Mouse (Mus musculus) hematopoietic stem cell, adult 5-6 weeks (primary cell): ENCODE measurements around the gene Acot5. TPM values are rescaled to one million over a fixed set of nuclear protein-coding genes. Genes with fewer than 3 reads are reported as not detected.
"Not testable (repeated sequence)": the region's sequence is repeated elsewhere in the genome, so short reads cannot be mapped to it uniquely, and the experiment has no call there.

Experiments used
- ATAC-seq, 2 experiments: fragments of 125-278 bp in 1 of 2; replicated peaks in 1 of 2; 2 replicates each; pipeline ENCODE4 v1.8.0; 2016 to 2017; ENCODE audit warnings: inconsistent platforms in 2 of 2, mild to moderate bottlenecking in 2 of 2, moderate number of reproducible peaks in 2 of 2, low read depth in 1 of 2, moderate TSS enrichment in 1 of 2; ENCODE audit not compliant: low FRiP score in 2 of 2, poor library complexity in 2 of 2, severe bottlenecking in 2 of 2, insufficient read depth in 1 of 2, low TSS enrichment in 1 of 2
- total RNA-seq: library from RNA; stranded (forward); fragments of 172-1452, 232-1000 nt; gene quantifications from 2 replicates; pipeline ENCODE4 v1.2.3, GENCODE M21; 2017

Gene Acot5
- not detected in 2 replicates for total RNA-seq

DNA sequence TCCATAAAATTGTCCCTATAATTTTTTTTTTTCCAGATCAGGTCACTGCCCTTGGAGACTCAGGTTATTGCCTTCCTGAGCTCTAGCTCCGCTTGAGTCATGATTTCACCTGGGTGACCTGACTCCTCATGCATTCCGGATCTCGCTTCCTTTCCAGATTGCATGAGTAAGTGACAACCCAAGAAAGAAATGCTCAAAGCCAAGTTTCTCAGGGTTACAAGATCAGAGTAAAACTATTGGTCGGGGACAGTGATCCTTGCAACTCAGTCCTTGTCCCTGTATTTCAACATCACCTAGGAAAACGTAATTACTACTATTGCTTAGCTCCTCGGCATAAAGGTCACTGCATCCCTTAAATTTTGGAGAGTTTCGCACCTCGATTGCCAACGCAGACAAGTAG, at the start of gene Acot5:
Acot5 (plus strand) TSS at position 340 of the 400 bp plus-strand sequence.
- ATAC-seq, result no peak

DNA sequence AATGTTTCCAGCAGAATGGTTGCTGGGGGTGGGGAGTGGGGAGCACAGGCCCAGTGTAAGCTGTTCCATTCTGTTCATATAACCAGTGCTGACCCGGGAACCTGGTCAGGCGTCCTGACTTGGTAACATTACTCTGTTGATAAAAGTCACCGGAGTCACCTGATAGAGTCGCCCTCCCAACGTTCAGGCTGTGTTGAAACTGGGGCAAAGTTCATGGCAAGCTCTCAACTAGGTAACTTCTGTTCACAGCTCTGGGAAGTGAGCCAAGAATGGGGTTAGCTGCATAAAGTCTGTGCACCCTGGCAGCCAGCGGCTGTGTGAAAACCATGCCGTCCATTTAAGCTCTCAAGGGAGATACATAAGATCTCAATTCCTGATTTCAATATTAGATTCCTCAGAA, 48.6 kb upstream of the Acot5 start:
- peak; percentile 91 to 93 for ATAC-seq

DNA sequence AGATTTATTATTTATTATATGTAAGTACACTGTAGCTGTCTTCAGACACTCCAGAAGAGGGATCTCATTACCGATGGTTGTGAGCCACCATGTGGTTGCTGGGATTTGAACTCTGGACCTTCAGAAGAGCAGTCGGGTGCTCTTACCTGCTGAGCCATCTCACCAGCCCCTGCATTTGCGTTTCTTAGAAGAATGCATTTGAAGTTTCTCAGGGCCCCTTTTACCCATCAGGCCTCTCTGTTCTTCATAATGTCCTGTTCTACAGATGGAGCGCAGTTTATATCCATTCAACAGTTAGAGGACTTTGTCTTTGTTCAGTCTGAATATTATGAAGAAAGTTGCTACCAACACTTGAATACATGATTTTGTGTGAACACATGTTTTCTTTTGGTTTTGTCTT, 46.9 kb upstream of the Acot5 start:
- not testable (repeated sequence) for ATAC-seq

DNA sequence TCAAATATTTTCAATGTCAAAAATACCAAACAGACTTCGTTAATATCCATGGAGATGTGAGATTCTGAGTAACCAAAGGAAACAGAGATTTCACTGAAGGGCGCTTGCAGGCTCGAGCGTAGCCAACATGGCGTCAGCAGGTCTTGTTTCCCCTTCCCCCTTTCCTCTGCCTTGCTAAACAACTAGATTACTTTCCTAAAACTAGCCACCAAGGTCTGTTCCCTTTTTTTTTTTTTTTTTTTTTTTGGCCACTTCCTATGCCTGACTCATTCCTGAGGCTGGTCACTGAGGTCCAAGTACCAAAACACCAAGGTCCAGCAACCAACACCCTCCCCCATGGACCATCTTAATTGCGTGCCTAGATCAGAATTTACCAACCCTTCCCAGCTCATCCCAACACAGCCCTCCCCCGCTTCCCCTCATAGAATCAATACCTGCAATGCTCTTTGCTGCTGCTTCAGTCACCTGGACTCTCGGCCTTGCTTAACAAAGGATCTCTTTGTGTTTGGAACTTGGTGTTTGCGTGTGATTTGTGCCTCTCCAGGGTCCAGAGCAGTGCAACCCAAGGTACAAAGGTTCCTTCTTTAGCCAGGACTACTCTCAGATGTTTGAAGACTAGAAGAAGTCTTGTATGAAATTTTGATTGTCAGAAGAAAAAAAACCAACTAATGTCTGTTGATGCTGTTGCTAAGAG, 45.9 kb upstream of the Acot5 start:
- ATAC-seq, result peak in 1 of 2 experiments; percentile 22; a peak in 1 of 4 replicates

DNA sequence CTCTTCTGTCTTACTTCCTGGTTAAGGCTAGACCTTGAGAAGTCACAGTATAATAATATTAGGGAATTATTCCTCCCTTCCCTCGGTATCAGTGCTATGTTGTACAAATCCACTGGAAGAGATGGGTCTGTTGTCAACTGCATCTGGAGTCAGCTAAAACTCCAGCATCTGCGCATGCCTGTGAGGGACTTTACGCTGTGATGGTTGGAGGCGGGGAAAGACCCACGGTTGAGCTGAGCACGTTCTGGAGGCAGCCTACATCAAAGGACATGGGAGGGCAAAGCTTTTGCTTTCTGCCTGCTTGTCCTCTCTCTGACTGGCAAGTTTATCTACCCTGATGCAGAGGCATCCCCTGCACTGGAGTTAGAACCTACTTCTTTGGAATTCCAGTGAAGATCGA, 43.2 kb upstream of the Acot5 start:
- ATAC-seq, result no peak

DNA sequence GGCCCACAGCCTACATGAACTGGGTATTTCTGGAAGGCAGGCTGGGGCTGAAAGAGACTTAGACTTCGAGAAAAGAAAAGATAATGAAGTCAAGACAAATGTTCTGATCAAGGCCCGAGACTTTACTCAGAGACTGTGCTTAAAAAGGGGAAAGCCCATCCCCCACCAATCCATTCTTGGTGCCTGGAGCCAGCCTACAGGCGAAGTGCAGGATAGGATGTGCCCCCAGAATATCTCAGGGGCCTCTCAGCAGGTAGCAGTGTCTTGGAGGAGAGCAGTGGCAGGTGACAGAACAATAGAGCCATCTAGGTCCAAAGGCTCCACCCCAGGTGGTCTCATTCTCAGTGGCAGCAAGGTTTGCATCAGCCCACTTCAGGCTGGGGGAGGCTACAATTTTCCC, 40.8 kb upstream of the Acot5 start:
- not testable (repeated sequence) for ATAC-seq

DNA sequence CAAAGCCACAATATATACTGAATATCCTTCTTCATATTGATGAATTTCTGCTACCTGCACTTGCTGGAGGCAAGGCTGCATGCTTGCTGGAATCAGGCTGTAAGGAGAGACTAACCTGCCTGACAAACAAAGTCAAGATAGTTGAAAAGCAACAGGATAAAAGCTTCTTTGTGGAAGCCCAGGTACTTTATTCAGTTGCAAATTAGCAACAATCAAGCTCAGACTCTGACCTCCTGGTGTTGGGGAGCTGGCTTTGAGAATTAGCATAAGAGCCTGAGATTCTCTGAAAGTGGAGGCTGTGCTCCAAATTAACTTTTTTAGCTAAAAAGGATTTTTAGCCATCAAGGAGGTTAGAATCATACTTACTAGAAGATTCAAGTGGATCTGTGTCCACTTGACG, 40.1 kb upstream of the Acot5 start:
- not testable (repeated sequence) for ATAC-seq

DNA sequence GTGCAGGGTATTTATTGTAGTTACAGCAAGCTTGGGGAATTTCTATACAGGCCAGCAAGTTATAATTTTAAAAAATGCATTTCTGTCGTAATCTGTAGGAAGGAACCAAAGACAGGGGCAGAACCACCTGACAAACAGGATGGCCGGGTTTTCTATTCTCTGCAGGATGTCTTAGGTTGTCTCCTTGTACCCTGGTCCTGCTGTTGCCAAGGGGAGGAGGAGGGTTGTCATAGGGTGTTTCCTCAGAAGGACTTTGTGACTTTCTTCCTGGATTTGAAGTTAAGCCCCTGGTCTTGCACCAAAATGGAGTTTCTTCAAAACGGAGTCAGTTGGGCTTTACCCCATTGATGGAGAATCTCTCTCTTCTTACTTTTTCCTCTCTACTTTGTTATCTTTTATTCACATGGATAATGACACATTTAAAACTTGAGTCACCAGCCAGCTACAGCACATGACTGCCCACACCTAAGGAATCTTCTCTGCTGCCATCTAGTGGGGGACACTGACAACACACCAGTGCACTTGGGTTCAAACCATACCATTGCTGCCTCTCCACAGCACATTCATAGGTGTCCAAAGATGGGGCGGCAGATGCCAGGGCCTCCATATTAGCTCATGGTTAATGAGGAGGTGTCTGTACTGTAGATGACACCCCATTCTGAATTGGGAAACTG, 38.3 kb upstream of the Acot5 start:
- ATAC-seq, result peak; percentile 84 to 90

DNA sequence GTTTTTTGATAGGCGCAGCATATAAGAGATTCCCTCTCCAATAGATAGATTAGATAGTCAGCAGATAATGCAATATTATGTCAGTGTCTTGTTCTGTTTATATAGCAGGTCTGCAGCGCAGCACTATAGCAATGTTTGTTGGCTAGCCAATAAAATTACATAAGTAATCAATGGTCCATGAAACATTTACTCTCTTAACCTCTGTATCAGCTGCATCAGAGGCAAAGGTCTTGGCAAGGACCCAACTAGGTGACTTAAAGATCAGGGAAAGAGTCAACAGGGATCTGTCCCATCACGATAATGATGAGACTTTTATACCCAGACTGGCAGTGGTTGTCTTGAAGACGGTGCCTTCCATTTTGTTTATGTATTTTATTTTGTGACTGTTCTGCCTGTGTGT, 36.3 kb upstream of the Acot5 start:
- no peak for ATAC-seq

DNA sequence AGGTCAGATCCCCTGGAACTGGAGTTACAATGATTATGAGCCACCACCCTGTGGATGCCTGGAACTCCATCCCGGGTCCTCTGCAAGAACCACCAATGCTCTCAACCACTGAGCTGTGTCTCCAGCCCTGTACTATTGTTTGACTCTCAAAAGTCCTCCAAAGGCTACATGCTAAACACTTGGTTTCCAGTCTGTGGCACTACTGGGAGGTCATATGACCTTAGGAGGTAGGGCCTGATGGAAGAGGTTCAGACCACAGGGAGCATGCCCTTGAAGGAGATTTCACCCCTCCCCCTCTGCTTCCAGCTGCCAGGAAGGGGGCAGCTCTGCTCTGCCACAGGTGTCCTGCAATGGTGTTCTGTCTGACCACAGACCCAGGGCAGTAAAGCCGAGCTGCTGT, 35.8 kb upstream of the Acot5 start:
- peak in 1 of 2 experiments; percentile 1; a peak in 2 of 4 replicates for ATAC-seq

DNA sequence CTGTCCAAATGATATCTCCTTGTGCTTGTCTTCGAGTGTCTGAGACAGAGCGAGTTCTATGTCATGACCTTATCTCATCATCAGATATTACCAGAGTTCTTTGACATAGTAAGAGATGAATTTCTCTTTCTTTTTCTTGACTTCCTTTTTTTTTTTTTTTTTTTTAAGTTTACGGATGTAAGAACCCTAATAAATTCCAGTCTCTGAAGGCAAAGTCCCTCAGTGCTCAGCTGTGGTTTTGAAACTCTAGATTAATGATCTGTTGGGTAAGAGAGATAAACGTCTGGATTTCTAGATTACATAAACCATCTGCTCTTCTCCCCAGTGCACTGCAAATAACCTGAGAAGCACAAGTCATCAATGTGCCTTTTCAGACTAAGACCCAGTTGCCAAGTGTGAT, 35.0 kb upstream of the Acot5 start:
- ATAC-seq, result peak; percentile 60 to 64

DNA sequence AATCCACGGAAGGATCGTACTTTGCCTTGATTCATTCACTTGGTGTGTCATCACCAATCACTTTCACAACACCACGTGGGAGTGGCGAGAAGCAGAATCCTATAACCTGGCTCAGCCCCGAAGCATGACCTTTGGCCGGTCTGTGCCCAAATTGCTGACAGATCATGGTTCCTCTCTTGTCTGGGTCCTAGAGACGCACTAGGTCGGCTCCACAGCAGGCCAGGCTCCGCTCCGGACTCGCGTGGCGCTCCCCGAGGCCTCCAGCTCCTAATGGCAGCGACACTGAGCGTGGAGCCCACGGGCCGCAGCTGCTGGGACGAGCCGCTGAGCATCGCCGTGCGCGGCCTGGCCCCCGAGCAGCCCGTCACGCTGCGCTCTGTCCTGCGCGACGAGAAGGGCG, 30.9 kb upstream of the Acot5 start, which contains the start of gene Acot4:
Acot4 (plus strand) TSS at position 139 of the 400 bp plus-strand sequence.
- peak in 1 of 2 experiments; percentile 17; a peak in 1 of 4 replicates for ATAC-seq

DNA sequence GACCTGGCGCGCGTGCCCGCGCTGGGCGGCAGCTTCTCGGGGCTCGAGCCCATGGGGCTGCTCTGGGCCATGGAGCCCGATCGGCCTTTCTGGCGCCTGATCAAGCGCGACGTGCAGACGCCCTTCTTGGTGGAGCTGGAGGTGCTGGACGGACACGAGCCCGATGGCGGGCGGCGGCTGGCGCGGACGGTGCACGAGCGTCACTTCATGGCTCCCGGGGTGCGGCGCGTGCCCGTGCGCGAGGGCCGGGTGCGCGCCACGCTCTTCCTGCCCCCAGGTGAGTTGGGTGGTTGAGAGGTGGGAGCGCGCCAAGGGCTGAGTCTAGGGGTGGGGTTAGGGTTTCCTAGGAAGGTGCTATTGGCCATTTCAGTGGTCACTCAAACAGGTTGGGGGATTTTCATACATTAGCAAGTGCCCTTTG, 30.4 kb upstream of the Acot5 start, which contains the start of gene Gm49366:
Gm49366 (plus strand) TSS at position 245 of the 421 bp plus-strand sequence.
- ATAC-seq, result not testable (repeated sequence)

DNA sequence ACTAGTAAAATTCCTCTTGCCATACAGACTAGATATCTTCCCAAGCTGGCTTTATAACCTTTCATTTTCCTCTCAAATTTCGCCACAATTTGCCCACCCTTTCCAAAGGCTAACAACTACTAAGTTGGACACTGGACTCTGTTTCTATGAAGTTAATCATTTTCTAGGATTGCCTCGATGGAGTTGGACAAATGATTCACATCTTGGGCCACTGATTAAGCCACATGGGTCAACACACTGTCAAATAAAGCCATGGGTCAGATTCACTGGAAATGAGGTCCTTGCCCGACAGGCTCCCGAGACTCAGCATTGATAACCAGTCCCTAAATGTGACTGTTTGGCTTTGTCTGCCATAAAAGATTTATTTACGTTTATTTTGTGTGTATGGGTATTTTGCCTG, 26.9 kb upstream of the Acot5 start:
- ATAC-seq, result no peak

DNA sequence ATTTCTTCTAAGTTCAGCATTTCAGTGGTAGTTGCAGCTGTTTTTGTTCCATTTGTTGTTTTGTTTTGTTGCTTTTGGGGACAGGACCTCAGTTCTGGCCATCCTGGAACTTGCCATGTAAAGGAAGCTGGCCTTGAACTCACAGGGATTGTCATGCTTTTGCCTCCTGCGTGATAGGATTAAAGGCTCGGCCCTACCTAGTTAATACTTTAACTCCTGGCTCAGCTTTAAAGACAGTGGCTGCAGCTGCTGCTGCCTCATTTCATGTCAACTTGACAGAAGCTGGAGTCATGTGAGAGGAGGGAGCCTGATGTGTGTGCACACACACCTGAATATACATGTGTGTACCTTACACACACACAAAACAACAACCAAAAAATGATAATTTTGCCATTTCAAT, 25.1 kb upstream of the Acot5 start:
- no peak for ATAC-seq

DNA sequence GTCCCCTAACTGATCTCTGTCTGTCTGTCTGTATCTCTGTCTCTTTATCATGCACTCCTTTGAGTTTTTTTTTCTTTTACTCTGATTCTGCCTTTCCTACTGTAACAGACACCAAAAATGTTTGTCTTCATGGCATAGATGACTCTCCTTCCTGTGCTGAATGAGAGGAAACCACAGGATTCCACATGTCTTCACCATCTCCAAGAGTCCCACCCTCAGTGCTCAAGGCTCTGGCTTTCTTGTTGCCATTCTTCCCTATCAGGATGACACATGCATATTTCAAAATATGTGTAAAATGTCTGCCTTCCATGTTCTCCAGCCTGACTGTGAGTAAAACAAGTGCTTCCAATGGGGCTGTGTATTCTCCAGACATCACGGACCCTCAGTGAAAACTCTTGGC, 22.2 kb upstream of the Acot5 start:
- no peak for ATAC-seq

DNA sequence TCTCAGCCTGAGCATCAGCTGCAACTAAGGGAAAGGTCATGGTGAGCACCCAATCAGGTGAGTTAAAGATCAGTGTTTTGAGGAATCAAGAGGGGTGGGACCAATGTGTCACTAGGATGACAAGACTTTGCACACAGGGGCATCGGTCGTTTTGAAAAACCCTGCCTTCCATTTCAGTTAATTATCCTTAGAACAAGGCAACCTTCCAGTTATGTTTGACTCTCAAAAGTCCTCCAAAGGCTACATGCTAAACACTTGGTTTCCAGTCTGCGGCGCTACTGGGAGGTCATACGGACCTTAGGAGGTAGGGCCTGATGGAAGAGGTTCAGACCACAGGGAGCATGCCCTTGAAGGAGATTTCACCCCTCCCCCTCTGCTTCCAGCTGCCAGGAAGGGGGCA, 18.4 kb upstream of the Acot5 start:
- ATAC-seq, result not testable (repeated sequence)

DNA sequence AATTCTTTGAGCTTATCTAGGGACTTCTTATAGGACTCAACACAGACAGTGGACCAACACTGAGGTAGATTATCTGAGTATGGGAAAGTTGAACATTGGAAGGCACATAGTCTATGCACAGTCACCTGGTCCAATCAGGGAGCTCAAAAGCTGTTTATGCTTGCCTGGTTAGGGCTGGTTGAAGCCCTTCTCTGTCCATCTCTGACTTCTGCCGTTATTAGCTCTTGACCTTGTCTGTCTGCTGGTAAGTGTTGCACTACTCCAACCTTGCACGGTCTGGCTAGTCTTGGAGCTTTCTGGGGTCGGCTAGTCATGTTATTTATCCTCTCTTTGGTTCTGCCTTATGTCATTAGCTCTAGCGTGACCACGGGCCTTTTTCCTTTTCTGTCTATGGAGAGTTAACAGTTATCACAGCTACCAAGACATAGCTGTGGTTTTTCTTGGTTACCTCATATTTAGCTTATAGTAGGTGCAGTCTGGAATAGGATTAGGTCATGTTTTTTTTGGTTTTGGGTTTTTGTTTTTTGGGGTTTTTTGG, 17.1 kb upstream of the Acot5 start, which contains the start of gene Acot3:
Acot3 (plus strand) TSS at position 208 of the 538 bp plus-strand sequence.
- ATAC-seq, result no peak
